Mouse (Mus musculus): ENCODE data around the gene Gabrr1. TPM values are rescaled to one million over a fixed set of nuclear protein-coding genes. Genes with fewer than 3 reads are reported as not detected.

Gene Gabrr1
- polyA plus RNA-seq, 1 experiment from 2014 or later: 0.07 TPM

DNA sequence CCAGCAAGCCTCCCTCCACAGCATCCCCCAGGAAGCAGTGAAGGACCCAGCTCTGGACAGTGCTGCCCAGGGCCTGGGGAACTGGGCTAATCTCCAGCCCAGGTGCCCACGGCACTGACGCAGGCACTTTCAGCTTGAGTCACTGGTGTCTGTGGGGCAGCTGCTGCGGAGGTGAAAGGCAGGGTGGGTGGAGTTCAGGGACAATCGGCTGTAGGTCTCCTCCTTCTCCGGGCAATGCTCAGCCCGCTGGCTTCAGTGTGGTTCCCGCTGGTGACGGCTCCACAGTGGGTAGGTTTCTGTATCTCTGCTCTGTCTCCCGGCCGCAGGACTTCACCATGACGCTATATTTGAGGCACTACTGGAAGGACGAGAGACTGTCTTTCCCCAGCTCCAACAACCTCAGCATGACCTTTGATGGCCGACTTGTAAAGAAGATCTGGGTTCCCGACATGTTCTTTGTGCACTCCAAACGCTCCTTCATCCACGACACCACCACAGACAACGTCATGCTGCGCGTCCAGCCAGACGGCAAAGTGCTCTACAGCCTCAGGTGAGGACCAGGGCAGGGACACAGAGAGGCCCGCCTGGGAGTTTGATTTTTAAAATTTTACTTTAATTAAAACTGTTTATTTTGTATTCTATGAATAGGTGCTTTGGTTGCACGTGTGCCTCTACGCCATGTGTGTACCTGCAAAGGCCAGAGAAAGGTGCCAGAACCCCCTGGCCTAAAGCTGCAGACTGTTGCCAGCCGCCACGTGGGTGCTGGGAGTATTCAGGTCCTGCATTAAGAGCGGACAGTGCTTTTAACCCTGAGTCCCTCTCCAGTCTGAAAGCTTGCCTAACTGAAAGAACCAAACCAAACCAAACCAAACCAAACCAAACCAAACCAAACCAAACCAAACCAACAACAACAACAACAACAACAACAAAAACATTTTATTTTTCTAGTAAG, 20.0 kb downstream of the Gabrr1 start:
- 88% methylated on average over 26 of the region's 26 CpGs for WGBS
- no peak for DNase-seq (ENCODE audit: low spot score)

DNA sequence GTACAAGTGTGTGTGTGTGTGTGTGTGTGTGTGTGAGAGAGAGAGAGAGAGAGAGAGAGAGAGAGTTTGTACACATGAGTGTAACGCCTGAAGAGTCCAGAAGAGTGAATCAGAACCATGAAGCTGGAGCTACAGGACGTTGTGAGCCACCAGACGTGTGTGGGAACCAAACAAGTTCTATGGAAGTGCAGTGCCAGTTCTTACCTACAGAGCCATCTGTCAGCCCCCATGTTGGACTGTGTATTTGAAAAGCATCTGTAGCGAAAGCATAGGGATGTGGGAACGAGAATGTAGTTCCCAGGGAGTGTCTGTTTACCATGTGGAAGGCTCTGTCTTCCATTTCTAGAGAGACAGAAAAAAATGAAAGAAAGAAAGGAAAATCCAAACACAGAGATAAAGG, 51.2 kb downstream of the Gabrr1 start:
- no peak overlapping the region for H3K27ac ChIP-seq (replicated peaks)
- DNase-seq (ENCODE audit: low spot score): no peak
- no peaks in the 10 kb centered on the region for H3K36me3 ChIP-seq
- 89% methylated on average over 5 of the region's 5 CpGs for WGBS
- H3K27me3 ChIP-seq (ENCODE audit: low read depth, poor library complexity, severe bottlenecking): peaks cover 16% of the 10 kb centered on the region
- H3K4me1 ChIP-seq: peaks cover 4% of the 10 kb centered on the region; the same call in 1 of the 2 replicates
- no peak overlapping the region for H3K4me3 ChIP-seq
- no peaks in the 10 kb centered on the region for H3K9me3 ChIP-seq (replicated peaks)

More for the DNA sequence above, 20.0 kb downstream of the Gabrr1 start:
- no peak overlapping the region for H3K27ac ChIP-seq (replicated peaks)
- no peaks in the 10 kb centered on the region for H3K9me3 ChIP-seq (replicated peaks)
- no peak overlapping the region for H3K4me3 ChIP-seq
- H3K36me3 ChIP-seq: no peaks in the 10 kb centered on the region
- 0 out of 2 replicates have a peak, but pooled peaks cover under 1% of the 10 kb centered on the region for H3K27me3 ChIP-seq (ENCODE audit: low read depth, poor library complexity, severe bottlenecking)
- H3K4me1 ChIP-seq: peaks cover 4% of the 10 kb centered on the region; the same call in 1 of the 2 replicates

DNA sequence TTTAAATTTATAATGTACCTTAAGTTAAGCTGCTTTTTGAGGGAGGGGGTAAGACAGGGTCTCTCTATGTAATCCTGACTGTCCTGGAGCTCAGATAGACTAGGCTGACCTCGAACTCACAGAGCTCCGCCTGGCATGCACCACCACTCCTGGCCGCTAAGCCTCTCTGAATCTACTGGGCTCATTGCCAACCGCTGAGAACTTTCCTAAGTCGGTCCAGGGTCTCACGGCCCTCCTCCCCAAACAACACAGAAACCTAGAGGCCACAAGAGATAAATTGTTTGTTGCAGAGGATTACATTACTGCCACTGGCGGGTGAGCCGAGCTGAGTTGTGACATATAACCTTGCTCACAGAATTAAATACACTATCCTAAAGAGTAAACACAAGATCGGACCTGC, 55.8 kb downstream of the Gabrr1 start:
- Histone ChIP-seq H3K27me3 (ENCODE audit: low read depth, poor library complexity, severe bottlenecking) (peaks cover 23% of the 10 kb centered on the region), H3K4me1 (peaks cover 13% of the 10 kb centered on the region), H3K27ac (replicated peaks) (no peak overlapping the region), H3K36me3 (no peaks in the 10 kb centered on the region), H3K9me3 (replicated peaks) (no peaks in the 10 kb centered on the region), H3K4me3 (peak overlapping the region; percentile 67)
- 24% methylated on average over 9 of the region's 9 CpGs for WGBS
- peak; percentile 43 for DNase-seq (ENCODE audit: low spot score)

DNA sequence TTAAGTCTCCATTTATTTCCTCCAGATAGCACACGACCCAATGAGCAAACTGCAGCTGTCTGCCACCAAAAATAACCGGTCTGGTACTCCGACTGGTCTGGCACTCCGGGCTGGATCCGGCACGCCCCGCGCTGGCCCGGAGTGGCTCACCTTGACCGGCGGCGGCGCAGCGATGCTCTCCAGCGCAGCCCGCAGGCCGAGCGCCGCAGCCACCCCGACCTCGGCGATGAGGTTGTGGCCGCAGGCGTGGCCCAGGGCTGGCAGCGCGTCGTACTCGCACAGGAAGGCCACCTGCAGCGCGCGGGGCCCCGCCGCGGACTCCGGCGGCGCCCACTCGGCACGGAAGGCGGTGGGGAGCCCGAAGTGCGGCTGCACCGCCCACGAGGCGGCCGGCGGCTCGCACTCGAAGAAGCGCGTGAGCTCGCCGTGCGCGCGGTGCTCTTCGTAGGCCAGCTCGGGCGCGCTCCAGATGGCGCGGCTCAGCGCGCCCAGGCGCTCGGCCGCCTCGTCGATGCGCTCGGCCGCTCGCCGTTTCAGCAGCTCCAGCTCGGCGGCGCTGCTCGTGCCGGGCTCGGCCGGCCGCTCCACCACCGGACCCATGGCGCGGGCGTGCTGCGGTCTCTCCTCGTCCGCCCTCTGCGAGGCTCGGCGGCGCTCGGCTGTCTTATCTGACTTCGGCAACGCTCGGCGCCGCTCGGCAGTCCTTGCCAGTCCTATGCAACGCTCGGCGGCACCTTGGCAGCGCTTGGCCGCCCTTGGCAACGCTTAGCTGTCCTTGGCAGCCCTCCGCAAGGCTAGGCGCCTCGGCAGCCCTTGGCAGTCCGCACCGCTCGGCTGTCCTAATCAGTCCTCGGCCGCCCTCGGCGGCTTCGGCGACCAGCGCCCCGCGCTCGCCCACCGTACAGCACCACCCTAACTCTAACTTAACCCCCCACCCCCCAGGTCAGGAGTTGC, 56.7 kb downstream of the Gabrr1 start:
- H3K27ac ChIP-seq (replicated peaks): peak overlapping the region; percentile 86
- DNase-seq (ENCODE audit: low spot score): peak; percentile 83
- H3K27me3 ChIP-seq (ENCODE audit: low read depth, poor library complexity, severe bottlenecking): peaks cover 23% of the 10 kb centered on the region
- H3K4me3 ChIP-seq: peak overlapping the region; percentile 67
- H3K4me1 ChIP-seq: peaks cover 13% of the 10 kb centered on the region
- under 1% methylated on average over 123 of the region's 123 CpGs for WGBS
- no peaks in the 10 kb centered on the region for H3K36me3 ChIP-seq
- no peaks in the 10 kb centered on the region for H3K9me3 ChIP-seq (replicated peaks)

DNA sequence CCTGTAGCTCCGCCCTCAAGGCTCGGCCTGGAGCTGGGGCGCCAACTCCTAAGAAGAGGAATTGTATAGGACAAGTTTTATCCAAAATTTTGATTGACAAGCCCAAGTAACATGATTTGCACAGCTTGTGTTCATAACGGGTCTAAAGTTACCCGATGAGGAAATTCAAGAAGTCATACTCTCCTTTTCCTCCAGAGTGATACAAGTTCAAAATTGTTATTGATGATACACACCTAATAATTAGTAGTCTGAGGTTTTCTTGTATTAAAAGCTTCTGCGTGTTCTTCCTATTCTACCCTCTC, 57.4 kb downstream of the Gabrr1 start, which contains the start of gene Pm20d2:
TSS of gene Pm20d2 (minus strand) at position 3 of the 302 bp plus-strand sequence.
- no peaks in the 10 kb centered on the region for H3K36me3 ChIP-seq
- peak within 1 kb of the TSS; percentile 86 for H3K27ac ChIP-seq (replicated peaks)
- H3K4me1 ChIP-seq: peaks cover 13% of the 10 kb centered on the region
- WGBS: 12% methylated on average over 6 of the region's 6 CpGs
- peak within 1 kb of the TSS; percentile 67 for H3K4me3 ChIP-seq
- DNase-seq (ENCODE audit: low spot score): no peak
- peaks cover 3% of the 10 kb centered on the region; the same call in 1 of the 2 replicates for H3K9me3 ChIP-seq (replicated peaks)
- peaks cover 23% of the 10 kb centered on the region for H3K27me3 ChIP-seq (ENCODE audit: low read depth, poor library complexity, severe bottlenecking)

DNA sequence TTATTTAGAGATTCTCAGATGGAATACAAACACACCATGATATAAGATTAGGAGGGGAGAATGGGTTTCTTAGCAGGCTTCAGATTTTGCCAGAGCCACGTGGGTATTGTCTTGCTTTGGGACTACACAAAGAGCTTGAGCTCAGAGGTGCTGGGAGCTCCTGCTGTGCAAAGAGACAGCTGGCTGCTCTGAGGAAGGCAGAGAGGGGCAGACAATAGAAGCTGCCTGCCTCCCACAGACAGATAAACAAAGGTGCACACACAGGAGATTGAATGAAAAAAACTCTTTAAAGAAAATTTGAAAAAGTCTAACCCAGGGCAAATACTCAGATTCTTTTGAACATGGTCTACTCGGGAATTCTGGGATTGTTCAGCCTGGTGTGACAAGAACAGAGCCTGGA, 65.8 kb downstream of the Gabrr1 start:
- peak overlapping the region; percentile 46; the same call in 1 of the 2 replicates for H3K27ac ChIP-seq (replicated peaks)
- no peak overlapping the region for H3K4me3 ChIP-seq
- peaks cover 3% of the 10 kb centered on the region for H3K9me3 ChIP-seq (replicated peaks)
- H3K27me3 ChIP-seq (ENCODE audit: low read depth, poor library complexity, severe bottlenecking): no peaks in the 10 kb centered on the region
- peak; percentile 41 for DNase-seq (ENCODE audit: low spot score)
- 4% methylated on average over 2 of the region's 2 CpGs for WGBS
- peaks cover 14% of the 10 kb centered on the region for H3K4me1 ChIP-seq
- H3K36me3 ChIP-seq: no peaks in the 10 kb centered on the region

DNA sequence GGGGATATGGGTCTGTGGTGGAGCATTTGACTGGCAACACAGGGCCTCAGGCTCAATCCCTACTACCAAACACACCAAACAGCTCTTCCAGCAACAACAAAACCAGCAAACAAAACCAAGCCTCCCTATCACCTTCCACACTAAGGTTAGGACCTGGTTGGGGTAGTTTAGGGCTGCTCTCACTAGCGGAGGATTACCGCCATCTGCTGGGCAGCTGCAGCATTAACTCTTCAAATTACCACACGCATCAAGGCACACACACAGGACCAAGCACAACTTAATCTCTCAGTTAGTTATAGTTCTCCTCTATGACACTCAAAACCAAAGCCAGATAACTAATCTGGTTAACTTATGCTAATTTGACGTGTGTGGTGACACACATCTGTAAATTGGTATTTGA, 72.4 kb downstream of the Gabrr1 start:
- Histone ChIP-seq H3K9me3 (replicated peaks) (no peaks in the 10 kb centered on the region; the same call in none of the 2 replicates), H3K4me3 (no peak overlapping the region), H3K27me3 (ENCODE audit: low read depth, poor library complexity, severe bottlenecking) (peaks cover 14% of the 10 kb centered on the region), H3K4me1 (peaks cover 17% of the 10 kb centered on the region), H3K36me3 (no peaks in the 10 kb centered on the region), H3K27ac (replicated peaks) (no peak overlapping the region)
- DNase-seq (ENCODE audit: low spot score): peak; percentile 63
- 3% methylated on average over 4 of the region's 4 CpGs for WGBS

DNA sequence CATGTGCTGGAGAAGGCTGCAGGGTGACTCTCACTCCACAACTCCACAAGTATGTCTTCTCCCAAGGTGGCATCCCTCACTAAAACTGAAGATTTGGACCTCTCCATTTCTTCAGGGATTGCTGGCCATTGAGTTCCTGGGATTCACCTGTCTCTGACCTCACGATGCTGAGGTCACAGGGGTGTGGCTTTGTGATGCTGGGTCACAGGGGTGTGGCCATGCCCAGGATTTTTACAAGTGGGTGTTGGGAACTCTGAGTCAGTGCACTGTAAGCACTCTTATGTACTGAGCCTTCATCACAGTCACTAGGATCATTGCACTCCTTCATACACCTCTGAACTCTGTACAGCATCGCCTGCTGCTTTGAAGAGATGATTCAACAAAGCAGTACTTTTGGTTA, 75.2 kb downstream of the Gabrr1 start:
- 74% methylated on average over 2 of the region's 2 CpGs for WGBS

DNA sequence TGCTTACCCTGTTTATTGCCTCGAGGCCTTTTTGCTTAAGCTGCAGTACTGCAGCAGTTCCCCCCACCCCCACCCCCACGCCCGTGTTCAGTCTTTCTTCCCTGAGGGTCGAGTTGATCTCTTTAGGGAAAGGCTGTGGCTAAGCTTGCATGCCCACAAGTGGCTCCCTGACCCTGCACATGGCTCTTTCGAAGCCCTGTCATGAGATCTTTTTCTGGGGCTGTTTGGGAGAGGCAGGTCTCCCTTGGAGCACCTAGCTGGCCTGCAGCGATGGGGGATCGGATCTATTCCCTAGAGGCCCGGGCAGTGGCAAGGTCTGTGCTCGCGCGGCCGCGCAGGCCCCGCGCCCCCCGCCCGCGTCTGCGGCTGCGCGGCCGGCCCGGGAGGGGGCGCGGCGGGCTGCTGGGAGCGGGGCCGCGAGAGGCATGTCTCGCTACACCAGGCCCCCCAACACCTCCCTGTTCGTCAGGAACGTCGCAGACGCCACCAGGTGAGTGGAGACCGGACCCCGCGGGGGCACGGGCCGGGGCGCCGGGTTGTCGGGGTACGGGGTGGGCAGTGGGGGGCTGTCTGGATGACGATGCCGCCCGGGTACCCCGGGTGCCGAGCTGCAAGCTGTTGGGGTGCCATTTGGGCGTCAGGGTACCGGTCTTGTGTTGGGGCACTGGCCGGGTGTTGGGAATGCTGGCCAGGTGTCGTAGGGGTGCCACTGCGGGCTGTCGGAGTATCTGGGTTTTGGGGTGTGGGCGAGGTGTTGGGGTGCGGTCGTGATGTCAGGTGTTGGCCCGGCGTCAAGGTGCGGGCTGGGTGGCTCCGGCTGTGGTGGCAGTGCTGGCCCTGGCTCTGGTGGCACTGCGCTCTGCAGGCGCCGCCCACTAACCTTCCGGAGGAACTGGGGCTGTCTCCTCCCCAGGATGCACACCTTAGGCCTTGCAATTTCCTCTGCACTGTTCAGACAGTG, 76.8 kb downstream of the Gabrr1 start, which contains the start of gene Srsf12:
TSS of gene Srsf12 (plus strand) at position 111 of the 961 bp plus-strand sequence.
- H3K4me1 ChIP-seq: peaks cover 15% of the 10 kb centered on the region
- H3K36me3 ChIP-seq: no peaks in the 10 kb centered on the region
- DNase-seq (ENCODE audit: low spot score): peak; percentile 58
- peaks cover 4% of the 10 kb centered on the region for H3K9me3 ChIP-seq (replicated peaks)
- peak within 1 kb of the TSS; percentile 71 for H3K4me3 ChIP-seq
- H3K27ac ChIP-seq (replicated peaks): peak within 1 kb of the TSS; percentile 83
- WGBS: 4% methylated on average over 65 of the region's 65 CpGs
- H3K27me3 ChIP-seq (ENCODE audit: low read depth, poor library complexity, severe bottlenecking): peaks cover 14% of the 10 kb centered on the region

More for the DNA sequence above, 75.2 kb downstream of the Gabrr1 start:
- Histone ChIP-seq H3K27me3 (ENCODE audit: low read depth, poor library complexity, severe bottlenecking) (peaks cover 14% of the 10 kb centered on the region), H3K9me3 (replicated peaks) (no peaks in the 10 kb centered on the region; the same call in 1 of the 2 replicates), H3K4me1 (peaks cover 15% of the 10 kb centered on the region), H3K36me3 (no peaks in the 10 kb centered on the region), H3K4me3 (no peak overlapping the region), H3K27ac (replicated peaks) (no peak overlapping the region)
- no peak for DNase-seq (ENCODE audit: low spot score)
